Mouse (Mus musculus) hindbrain, postnatal 0 days (tissue): ENCODE measurements around the gene Zfp710. TPM values are rescaled to one million over a fixed set of nuclear protein-coding genes. Genes with fewer than 3 reads are reported as not detected.

ENCODE experiments used
- ATAC-seq: fragments of 200-750 bp; cut with Nextera tagmentation; 2 replicates; pipeline ENCODE4 v1.8.0; 2017; ENCODE audit warnings: mild to moderate bottlenecking, moderate TSS enrichment, moderate library complexity
- DNase-seq: peaks from one replicate; pipeline ENCODE4 v3.0.0-alpha.2; 2015; ENCODE audit warnings: low spot score
- H3K27ac ChIP-seq: fragments of 300-500 bp; sonication (generic); 2 replicates; pipeline ENCODE4 v1.5.1; 2014; ENCODE audit warnings: mild to moderate bottlenecking
- H3K27me3 ChIP-seq: fragments of 300-500 bp; sonication (generic); 2 replicates; pipeline ENCODE4 v1.6.1; 2014; ENCODE audit warnings: low read length, mixed read lengths; ENCODE audit not compliant: insufficient read depth
- H3K36me3 ChIP-seq: fragments of 300-500 bp; sonication (generic); 2 replicates; pipeline ENCODE4 v1.6.1; 2014; ENCODE audit warnings: low read length, mixed read lengths; ENCODE audit not compliant: insufficient read depth
- H3K4me1 ChIP-seq: fragments of 300-500 bp; sonication (generic); 2 replicates; pipeline ENCODE4 v1.6.1; 2014; ENCODE audit warnings: antibody characterized with exemption, low read length, mixed read lengths; ENCODE audit not compliant: insufficient read depth
- H3K4me2 ChIP-seq: fragments of 300-500 bp; sonication (generic); 2 replicates; pipeline ENCODE4 v1.6.1; 2014; ENCODE audit warnings: low read depth, mild to moderate bottlenecking, low read length, moderate library complexity, mixed read lengths
- H3K4me3 ChIP-seq: fragments of 300-500 bp; sonication (generic); 2 replicates; pipeline ENCODE4 v1.5.1; 2014; ENCODE audit warnings: low read length
- H3K9ac ChIP-seq: fragments of 300-500 bp; sonication (generic); replicated peaks from 2 replicates; pipeline ENCODE4 v1.6.1; 2014; ENCODE audit warnings: mild to moderate bottlenecking, low read length, moderate library complexity, mixed read lengths
- H3K9me3 ChIP-seq: fragments of 300-500 bp; sonication (generic); 2 replicates; pipeline ENCODE4 v1.6.1; 2016; ENCODE audit warnings: low read length, mixed read lengths
- CTCF ChIP-seq: IDR thresholded peaks from 2 replicates; pipeline ENCODE4 v1.5.1; 2016; ENCODE audit warnings: antibody characterized with exemption, control low read depth, low read depth
- WGBS: fragments of 180-500 bp; shearing (Covaris S2); extraction: QIAGEN DNeasy Blood & Tissue Kit; methylation state at CpG from one replicate; pipeline ENCODE4 v1.1.7; 2014; 5-methylcytosine and 5-hydroxymethylcytosine counted together
- polyA plus RNA-seq: library from polyadenylated mRNA; unstranded; fragments of >200 nt; fragmentation: Nextera tagmentation; extraction: Ambion mirVana; gene quantifications from 2 replicates; pipeline ENCODE4 v1.2.1, GENCODE M21; 2015
- total RNA-seq: library from RNA; depleted of rRNA; stranded (reverse); fragments of >200 nt; gene quantifications from 2 replicates; pipeline ENCODE4 v1.2.3, GENCODE M21; 2014

Zfp710 gene
- total and polyA plus RNA-seq, 2 experiments from 2014 or later = 10.3 to 25.8 TPM

DNA sequence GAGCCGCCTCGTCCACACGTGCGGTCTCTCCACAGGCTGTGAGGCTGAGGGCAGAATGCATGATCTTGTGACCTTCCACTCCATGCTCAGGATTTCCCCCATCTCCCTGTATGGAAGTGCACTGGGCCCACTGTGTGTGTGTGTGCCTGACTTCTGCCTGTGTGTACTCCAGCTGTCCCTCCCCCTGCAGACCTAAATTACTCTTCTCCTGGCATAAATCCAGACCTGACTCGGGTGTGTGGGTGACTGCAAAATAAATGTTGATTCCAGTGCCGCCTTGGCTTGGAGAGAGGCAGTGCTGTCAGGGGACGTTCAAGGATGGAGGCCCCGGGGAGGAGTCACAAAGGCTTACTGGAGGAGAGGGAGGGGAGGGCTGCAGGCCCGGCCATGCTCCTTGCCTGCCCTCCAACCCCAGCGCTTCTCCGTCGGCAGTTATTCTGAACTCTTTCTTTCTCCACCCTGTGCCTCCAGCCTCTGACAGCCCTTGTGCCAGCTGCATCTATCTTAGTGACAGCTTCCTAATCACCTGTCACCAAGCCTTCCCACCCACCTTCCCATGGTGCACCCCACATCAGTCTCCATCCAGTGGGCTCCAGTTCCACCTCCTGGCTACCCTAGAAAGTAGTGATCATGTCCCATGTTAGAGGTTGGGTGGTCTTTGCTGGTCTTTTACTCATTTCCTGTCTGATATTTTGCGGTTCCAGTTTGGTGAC, 45.2 kb downstream of the Zfp710 start:
- peak; percentile 16 for TF ChIP-seq CTCF
- no peak overlapping the region for H3K4me2 ChIP-seq

DNA sequence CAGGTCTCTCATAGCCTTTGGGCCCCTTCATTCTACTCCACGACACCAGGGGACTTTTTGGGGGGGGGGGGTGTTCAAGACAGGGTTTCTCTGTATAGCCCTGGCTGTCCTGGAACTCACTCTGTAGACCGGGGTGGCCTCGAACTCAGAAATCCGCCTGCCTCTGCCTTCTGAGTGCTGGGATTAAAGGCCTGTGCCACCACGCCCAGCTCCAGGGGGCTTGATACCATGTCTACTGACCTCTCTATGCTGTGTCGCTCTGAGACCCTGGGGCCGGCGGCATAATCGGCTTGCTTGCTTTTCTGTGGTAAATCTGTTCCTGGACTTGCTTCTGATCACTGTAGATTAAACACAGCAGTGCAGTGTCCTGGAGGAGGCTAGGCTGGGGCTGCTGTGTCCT, 46.6 kb downstream of the Zfp710 start:
- ATAC-seq = no peak
- H3K4me3 ChIP-seq = no peak overlapping the region
- no peak overlapping the region for H3K4me2 ChIP-seq
- H3K27ac ChIP-seq = no peak overlapping the region
- TF ChIP-seq CTCF = no peak
- DNase-seq = no peak
- H3K4me1 ChIP-seq = peaks cover 31% of the 10 kb centered on the region
- WGBS = 82% methylated on average over 9 of the region's 9 CpGs
- no peaks in the 10 kb centered on the region for H3K27me3 ChIP-seq
- no peaks in the 10 kb centered on the region for H3K36me3 ChIP-seq
- H3K9me3 ChIP-seq = no peaks in the 10 kb centered on the region
- H3K9ac ChIP-seq = no peak overlapping the region

More for the DNA sequence above, 45.2 kb downstream of the Zfp710 start:
- H3K36me3 ChIP-seq = no peaks in the 10 kb centered on the region
- H3K4me3 ChIP-seq = no peak overlapping the region
- peak; percentile 76 for ATAC-seq
- no peaks in the 10 kb centered on the region for H3K27me3 ChIP-seq
- WGBS = 8% methylated on average over 13 of the region's 13 CpGs
- H3K4me1 ChIP-seq = peaks cover 31% of the 10 kb centered on the region
- H3K27ac ChIP-seq = peak overlapping the region; percentile 68
- H3K9ac ChIP-seq = peak overlapping the region; percentile 28; the same call in 1 of the 2 replicates
- no peaks in the 10 kb centered on the region for H3K9me3 ChIP-seq
- DNase-seq = peak; percentile 82

GRCm38 (mm10) chr7:80072297-80072696, 47.7 kb downstream of the Zfp710 start:
- 18% methylated on average over 6 of the region's 6 CpGs for WGBS
- TF ChIP-seq CTCF = no peak
- ATAC-seq (peak; percentile 64), DNase-seq (peak; percentile 74)
- H3K27ac ChIP-seq = peak overlapping the region; percentile 26; the same call in 1 of the 2 replicates
- H3K27me3 ChIP-seq = no peaks in the 10 kb centered on the region
- H3K9me3 ChIP-seq = no peaks in the 10 kb centered on the region
- H3K36me3 ChIP-seq = no peaks in the 10 kb centered on the region
- no peak overlapping the region for H3K9ac ChIP-seq
- H3K4me1 ChIP-seq = peaks cover 36% of the 10 kb centered on the region
- H3K4me3 ChIP-seq = no peak overlapping the region
- peak overlapping the region; percentile 21; the same call in 1 of the 2 replicates for H3K4me2 ChIP-seq

DNA sequence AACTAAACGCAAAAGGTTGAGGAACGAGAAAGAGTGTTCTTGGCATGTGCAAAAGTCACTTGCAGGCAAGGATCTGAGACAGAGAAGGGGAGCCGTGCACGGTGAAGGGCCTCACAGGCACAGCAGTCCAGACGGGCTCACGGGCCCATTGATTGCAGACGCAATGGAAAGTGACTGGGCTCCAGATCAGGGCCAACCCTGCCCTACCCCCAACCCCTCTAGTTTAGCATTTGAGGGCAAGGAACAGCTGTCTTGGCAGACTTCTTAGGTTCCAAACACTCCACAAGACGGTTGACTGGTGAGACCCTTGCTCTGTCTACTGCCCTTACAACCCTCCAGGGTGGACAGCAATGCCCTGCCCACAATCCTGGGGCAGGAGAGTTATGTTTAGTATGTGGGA, 48.9 kb downstream of the Zfp710 start:
- Histone ChIP-seq H3K4me3 (no peak overlapping the region), H3K4me2 (no peak overlapping the region), H3K27ac (no peak overlapping the region), H3K9me3 (no peaks in the 10 kb centered on the region), H3K36me3 (no peaks in the 10 kb centered on the region), H3K27me3 (no peaks in the 10 kb centered on the region), H3K4me1 (peaks cover 37% of the 10 kb centered on the region), H3K9ac (no peak overlapping the region)
- DNase-seq (no peak), ATAC-seq (no peak)
- WGBS = 43% methylated on average over 8 of the region's 8 CpGs
- no peak for TF ChIP-seq CTCF

GRCm38 (mm10) chr7:80074921-80075441, 50.4 kb downstream of the Zfp710 start:
- Histone ChIP-seq H3K4me3 (no peak overlapping the region), H3K27me3 (no peaks in the 10 kb centered on the region), H3K36me3 (no peaks in the 10 kb centered on the region), H3K4me2 (no peak overlapping the region), H3K9ac (no peak overlapping the region), H3K9me3 (no peaks in the 10 kb centered on the region), H3K27ac (no peak overlapping the region), H3K4me1 (peaks cover 32% of the 10 kb centered on the region)
- DNase-seq (no peak), ATAC-seq (no peak)
- no peak for TF ChIP-seq CTCF
- WGBS = 53% methylated on average over 5 of the region's 5 CpGs

- H3K27ac ChIP-seq = no peak overlapping the region
- 30% methylated on average over 4 of the region's 4 CpGs for WGBS
- no peak overlapping the region for H3K9ac ChIP-seq
- ATAC-seq (no peak), DNase-seq (no peak)
- no peaks in the 10 kb centered on the region for H3K36me3 ChIP-seq
- no peak overlapping the region for H3K4me3 ChIP-seq
- H3K27me3 ChIP-seq = no peaks in the 10 kb centered on the region
- H3K4me1 ChIP-seq = peaks cover 29% of the 10 kb centered on the region
- no peaks in the 10 kb centered on the region for H3K9me3 ChIP-seq
- no peak for TF ChIP-seq CTCF
- H3K4me2 ChIP-seq = no peak overlapping the region
These were observed 51.5 kb downstream of the Zfp710 start for GRCm38 (mm10) chr7:80075946-80076583.
